Comparison of ENCODE assay signal across 1 mouse cellular context in genomic region chr14:73508630-73509395, GRCm38 (mm10).
A peak's percentile ranks its signal among the peaks of the same experiment; 100 is the strongest.
TF ChIP-seq lines count a peak whose summit lies in the region.

No protein-coding gene starts in this region.

TF ChIP-seq in MEL, 35 proteins besides CTCF, POLR2A, EP300 and RAD21 (continued from another document):
- TF ChIP-seq HCFC1 (IDR thresholded peaks at IDR 0.05; ENCODE audit: low read depth, low read length) = no peak
- TF ChIP-seq USF2 (IDR thresholded peaks at IDR 0.05; ENCODE audit: borderline replicate concordance in 1 of 2, insufficient read depth in 1 of 2, low read depth in 1 of 2, low read length in 2 of 2) = no peak
- TF ChIP-seq CHD1 (IDR thresholded peaks at IDR 0.05; ENCODE audit: low read depth, low read length) = no peak
- TF ChIP-seq POLR2AphosphoS2 (IDR thresholded peaks at IDR 0.05; ENCODE audit: low read length) = no peak
- TF ChIP-seq TCF12 (IDR thresholded peaks at IDR 0.05; ENCODE audit: low read depth, low read length) = no peak
- TF ChIP-seq POLR2AphosphoS5 (IDR thresholded peaks at IDR 0.05; ENCODE audit: borderline replicate concordance, low read depth, low read length) = no peak
- peak; percentile 71 for TF ChIP-seq ETS1 (IDR thresholded peaks at IDR 0.05; ENCODE audit: low read depth, low read length)
- TF ChIP-seq ZKSCAN1 (IDR thresholded peaks at IDR 0.05; ENCODE audit: low read depth, low read length) = no peak
- TF ChIP-seq BHLHE40 (IDR thresholded peaks at IDR 0.05; ENCODE audit: borderline replicate concordance, low read depth, low read length) = no peak
- no peak for TF ChIP-seq ZC3H11A (IDR thresholded peaks at IDR 0.05; ENCODE audit: low read depth, low read length)
TF ChIP-seq in MEL: peak in this region for 9.
